Mouse (Mus musculus): Measurements from ENCODE around the gene Dab1.

DNA sequence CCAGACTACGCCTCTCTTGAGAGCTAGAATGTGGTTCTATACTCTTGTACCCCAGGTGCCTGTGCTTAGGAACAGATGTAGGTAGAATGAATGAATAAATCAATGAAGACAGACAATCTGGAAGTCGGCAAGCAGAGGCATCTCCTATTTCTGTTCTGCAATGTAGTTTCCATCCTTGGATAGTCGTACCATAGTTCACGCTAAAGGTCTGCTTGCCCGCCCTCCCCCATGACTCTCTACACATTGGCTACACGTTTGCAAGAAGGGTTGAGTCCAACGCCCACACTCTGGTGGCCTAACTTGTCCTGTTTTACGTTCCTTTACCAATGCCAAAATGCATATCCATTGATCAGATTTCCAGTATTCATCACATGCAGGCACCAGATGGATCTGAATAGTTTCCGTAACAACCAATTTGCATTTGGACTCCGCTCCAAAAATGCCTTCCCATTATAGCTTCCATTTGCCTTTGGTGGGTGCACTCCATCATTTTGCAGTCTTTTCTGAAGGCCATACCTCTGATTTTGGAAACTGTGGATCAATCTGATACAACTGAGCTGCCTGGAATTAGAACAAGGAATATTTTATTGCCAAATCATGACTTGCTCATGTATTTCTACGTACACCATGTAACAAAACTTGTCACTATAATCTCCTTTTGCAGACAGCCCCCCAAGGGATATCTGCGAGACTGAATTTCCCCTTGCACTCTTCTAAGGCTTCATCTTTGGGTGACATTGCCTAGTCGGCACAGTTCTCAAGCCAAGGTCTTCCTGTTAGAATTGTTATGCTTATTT lies 494.2 kb downstream of the Dab1 start:
- TF ChIP-seq CTCF (IDR thresholded peaks at IDR 0.05) = no peak
- TF ChIP-seq EP300 (IDR thresholded peaks at IDR 0.05) = no peak
